Mouse (Mus musculus): ENCODE results near the gene Lgals2. TPM values are rescaled to one million over a fixed set of nuclear protein-coding genes. Genes with fewer than 3 reads are reported as not detected.

Lgals2 gene
- total RNA-seq, 1 experiment from 2014 or later = 0.85 TPM

DNA sequence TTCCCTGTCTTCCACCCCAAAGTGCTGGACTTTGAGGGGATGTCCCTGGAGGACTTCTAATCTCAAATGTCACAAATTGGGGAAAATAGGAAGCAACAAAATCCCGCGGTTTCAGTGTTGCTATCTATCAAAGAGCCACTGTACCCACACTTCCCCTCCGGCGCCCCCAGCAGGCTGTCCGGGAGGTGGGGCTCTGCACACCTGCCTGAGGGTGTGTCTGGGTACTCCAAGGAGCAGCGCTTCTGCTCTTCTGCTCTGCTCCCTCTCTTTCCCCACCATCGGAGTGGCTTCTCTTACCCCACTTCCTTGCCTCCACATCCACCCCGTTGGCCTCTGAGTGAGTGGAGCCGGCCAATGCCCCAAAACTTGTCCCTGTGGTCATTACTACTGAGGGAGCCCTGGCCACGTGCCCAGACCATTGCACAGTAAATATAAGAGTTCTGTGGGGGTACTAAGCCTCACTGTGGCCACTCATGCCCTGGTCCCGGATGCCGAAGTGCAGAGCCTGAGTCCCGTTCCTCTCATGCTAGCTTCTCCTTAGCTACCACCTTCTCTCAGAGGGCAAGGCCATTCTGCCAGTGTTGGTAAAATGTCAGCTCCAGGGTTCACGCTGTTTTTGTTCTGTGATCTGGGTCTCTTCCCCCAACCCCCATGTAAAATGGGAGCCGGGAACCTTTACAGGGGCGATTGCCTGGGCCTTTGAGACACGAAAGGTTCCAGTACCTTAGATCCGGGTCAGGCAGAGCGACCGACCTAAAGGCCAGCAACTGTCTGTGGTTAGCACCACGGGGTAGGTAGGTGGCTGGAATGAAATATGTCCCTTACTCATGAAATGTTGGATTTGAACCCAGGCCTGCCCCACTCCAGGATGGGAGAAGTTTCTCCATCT is 11.5 kb downstream of the Lgals2 start:
- DNase-seq = peak; percentile 57

DNA sequence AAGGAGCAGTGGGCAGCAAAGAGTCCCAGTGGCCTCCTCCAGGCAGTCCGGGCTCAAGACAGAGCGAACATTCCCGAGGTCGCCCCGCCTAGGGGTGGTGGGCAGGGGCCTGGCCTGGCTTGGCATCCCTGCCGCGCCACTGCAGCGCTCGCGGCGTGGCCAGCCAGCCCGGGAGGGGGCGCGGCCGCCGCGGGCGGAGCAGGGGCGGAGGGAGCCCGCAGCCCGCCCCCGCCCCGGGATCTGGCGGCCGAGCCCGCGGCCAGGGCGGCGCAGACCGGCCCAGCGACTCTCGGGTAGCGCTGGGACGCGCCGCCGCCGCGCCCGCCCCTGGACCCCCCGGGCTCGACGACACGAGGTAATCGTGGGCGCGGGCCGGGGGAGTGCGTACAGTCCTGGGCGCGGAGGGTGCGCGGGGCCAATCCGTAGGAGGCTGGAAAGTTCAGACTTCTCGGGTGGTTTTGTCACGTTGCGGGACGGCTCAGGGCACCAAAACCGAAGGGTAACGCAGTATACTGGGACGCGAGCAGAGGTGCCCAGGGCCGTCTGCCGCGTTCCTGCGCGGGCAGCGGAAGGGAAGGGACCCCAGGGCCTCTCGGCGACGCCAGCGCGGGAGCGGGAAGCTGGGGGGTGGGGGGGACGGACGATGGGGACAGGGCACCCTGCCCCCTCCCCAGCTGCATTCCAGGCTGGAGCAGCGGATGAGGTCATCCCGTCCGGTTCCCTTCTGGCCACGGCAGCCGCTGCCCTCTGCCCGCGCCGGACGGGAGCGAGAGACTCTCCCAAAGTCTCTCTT is 12.8 kb downstream of the Lgals2 start, which contains the start of gene Cdc42ep1:
TSS of gene Cdc42ep1 (plus strand) at position 254 of the 793 bp plus-strand sequence.
- peak; percentile 87 for DNase-seq

DNA sequence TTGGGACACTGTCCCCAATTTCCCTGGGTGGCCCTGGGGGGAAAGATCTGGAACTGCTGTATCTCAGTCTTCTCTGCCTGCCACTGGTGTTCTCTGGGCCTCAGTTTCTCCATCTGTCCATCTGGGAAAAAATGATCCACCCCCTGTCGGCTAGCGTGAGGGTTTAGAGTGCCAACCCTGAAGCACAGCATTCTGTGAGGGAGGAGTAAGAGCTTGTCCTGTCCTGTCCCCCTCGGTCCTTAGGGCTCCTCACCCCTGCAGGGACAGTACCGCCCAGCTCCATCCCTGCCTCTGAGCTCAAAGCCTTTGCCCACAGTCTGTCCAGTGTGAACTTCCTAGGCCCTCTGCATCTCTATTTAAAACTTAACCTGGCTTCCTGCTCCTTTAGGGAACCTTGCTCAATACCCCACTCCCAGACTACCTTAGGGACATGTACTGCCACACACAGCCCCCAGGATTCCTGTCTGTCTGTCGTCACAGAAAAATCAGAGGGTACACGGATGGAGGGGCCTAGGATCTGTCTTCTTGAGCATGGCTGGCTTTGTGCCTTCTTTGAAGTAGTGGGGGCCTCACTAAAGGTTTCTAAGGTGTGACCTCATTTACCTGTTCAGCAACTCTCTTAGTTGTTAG is 14.1 kb downstream of the Lgals2 start:
- no peak for DNase-seq

DNA sequence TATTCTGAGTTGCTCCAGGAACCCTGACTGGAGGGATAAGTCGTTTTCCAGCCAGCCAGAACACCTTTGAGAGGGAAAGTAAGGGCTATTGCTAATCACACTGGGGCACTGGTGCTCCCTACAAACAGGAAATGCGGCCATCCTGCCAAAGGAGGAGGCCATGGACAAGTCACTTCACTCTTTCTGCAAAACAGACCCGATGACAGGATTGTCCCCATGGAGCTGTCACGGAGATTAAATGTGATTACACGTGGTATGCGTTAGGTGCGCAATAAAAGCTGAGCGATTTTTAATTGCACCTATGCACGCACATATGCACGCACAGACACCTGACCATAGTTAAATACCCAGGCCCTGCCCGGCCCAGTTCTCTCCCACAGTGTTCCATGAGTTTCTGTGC is 14.6 kb downstream of the Lgals2 start:
- no peak for DNase-seq

DNA sequence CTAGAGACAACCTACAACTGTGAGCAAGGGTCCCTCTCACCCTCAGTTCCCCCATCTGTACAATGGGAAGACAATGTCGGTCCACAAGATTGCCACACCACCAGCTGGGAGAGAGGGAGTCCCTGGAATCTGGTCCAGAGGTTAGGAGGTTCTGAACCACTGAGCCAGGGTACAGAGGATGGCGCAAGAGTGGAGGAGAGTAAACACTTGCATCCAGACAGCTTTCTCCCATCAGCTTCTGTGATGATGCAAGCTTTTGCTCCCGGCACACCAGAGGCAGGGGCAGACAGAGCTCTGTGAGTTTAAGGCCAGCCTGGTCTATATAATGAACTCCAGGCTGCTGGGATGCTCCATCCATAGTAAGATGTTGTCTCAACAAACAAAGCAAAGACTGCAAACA is 15.1 kb downstream of the Lgals2 start:
- DNase-seq = peak; percentile 54

DNA sequence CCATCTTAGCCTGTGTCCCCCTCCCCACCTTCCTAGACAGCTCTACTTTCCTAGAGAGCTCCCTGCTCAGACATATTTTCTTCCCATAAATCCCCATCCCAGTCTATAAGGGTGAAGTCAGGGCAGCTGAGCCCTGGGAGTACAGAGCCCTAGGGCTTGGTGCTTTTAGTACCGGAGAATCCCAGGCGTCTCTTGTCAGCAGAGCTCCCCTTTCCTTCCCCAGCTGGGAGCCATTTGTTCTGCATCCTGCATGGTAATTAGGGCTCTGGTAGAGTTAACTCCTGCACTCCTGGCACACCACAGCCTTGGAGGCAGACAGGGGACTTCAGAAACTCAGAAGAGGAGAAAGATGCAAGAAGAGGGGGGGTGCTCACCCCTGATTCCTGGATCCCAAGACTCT is 15.6 kb downstream of the Lgals2 start:
- DNase-seq = no peak

DNA sequence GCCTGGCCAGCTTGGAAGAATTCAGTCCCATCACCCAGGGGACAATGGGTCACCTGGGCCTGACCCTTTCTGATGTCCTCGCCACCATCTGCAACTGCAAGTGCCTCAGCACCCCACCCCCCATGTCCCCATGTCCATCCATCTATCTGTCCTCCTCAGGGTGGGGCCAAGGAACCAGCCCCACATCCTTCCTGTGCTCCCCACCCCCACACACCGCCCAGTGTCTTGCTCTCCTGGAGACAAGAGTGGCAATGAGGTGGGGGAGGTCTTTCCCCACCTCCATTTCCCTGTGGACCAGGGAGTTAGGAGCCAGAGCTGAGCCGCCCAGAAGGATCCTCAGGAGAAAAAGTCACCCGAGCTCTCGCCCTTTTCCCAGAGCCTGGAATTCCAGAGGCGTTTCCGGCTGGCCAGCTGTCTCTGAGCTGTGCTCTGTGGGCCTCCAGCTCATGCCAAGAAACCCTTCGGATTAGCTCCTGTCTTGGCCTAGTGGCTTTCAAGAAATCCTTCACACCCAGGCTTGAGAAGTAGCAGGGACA is 19.2 kb downstream of the Lgals2 start:
- peak; percentile 74 for DNase-seq

DNA sequence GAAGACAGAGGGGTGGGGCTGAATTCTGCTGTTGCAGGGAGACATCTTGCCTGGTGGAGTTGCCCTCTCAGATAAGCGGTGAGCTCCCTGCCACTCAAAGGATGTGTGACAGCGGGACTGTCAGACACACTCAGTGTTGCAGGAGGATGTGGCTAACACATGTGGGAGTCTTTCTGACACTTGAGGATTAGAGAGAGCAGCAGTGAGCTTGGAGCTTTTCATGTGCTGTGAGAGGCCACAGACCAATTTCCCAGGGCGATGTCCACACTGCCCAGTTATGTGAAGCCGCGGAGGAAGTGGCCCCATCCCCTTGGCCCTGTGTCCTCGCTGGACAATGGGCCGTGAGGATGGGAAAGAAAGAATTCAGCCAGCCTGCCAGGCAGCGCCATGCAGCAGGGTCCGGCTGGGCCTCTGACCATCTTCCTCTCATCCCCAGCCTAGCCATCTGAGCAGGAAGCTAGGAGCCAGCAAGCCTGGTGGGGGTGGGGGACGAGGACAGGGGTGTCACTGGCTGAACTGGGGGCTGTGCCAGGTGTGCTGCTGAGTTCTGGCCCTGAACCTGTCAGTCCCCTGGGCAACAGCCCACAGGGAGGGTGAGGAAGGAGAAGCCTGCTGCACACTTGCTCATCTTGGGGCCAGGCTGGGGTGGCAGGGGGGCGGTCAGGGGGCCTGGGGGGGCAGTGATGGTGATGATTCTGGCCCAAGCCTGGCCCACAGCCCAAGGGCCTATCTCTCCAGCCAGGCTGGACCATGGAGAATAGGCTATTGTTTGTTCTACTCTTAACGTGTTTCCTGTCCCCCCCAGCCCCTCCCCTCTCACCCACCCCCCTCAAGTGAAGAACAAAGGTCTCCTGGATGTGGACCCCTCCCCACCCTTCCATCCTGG is 19.9 kb downstream of the Lgals2 start:
- peak; percentile 71 for DNase-seq

DNA sequence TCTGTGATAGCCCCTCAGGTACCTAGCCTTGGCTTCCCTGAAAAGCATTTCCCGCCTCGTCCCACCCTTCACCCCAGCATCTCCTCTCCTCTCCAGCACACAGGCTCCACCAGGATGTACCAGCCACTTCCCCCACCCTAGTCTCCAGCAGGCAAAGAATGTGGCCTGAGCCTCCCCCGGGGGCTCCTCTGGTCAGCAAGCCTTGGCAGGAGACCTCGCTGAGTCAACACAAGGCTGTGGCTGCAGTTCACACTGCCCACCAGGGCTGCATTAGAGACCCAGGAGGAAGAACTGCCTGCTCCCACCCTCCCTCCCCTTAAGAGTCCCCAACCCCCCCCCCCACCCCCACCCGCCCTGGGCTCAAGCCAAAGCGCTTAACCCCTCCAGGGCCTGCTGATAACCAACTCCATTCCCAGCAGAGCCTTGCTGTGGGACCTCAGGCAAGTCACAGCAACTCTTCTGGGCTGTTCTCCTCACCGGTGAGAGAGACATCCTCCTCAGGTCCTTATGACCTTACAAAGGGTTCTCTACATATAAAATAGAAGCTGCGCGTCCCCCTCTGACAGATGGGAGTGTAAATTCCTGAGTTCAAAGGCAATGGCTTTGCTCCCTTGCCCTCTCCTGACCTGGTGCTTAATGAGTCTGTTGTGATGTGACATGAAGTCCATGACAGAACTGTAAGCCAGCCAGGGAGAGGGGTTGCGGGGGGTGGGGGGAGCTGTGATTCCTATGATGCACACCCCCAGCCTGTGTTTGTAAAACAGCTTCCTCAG is 20.9 kb downstream of the Lgals2 start:
- peak; percentile 70 for DNase-seq

DNA sequence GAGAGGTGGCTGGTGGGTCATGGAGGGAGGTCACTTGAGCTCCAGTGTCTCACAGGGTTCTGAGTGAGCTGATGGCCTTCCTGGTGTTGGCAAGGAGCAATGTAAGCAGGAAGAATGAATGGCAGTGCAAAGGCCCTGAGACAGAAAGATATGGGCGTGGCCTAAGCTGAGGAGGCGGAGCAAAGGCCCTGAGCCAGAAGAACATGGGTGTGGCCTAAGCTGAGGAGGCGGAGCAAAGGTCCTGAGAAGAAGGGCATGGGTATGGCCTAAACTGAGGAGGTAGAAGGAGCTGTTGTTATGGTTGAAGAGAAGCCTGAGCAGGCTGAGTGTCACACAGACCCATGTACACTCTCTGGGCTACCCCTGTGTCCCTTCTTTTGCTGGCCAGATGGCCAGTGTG is 21.7 kb downstream of the Lgals2 start:
- no peak for DNase-seq

DNA sequence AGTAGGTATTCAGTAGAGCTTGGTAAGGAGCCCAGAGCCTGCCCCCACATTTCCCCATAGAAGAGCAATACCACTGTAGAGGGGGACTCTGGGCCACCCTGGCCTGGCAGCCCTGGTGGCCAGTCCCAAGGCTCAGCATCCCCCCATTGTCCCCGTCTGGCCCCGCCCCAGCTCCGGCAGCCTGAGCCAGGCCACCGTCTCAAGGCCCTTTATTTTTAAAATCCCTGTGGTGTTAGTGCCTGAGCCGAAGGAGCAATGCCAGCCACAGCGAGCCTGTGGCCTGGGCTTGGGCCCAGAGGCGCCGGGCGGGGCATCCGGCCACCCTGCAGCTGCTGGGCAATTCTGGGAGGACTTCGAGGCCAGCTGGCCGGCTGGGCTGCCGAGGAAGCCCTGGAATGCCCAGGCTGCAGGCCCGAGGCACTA is 22.6 kb downstream of the Lgals2 start:
- DNase-seq = peak; percentile 93

DNA sequence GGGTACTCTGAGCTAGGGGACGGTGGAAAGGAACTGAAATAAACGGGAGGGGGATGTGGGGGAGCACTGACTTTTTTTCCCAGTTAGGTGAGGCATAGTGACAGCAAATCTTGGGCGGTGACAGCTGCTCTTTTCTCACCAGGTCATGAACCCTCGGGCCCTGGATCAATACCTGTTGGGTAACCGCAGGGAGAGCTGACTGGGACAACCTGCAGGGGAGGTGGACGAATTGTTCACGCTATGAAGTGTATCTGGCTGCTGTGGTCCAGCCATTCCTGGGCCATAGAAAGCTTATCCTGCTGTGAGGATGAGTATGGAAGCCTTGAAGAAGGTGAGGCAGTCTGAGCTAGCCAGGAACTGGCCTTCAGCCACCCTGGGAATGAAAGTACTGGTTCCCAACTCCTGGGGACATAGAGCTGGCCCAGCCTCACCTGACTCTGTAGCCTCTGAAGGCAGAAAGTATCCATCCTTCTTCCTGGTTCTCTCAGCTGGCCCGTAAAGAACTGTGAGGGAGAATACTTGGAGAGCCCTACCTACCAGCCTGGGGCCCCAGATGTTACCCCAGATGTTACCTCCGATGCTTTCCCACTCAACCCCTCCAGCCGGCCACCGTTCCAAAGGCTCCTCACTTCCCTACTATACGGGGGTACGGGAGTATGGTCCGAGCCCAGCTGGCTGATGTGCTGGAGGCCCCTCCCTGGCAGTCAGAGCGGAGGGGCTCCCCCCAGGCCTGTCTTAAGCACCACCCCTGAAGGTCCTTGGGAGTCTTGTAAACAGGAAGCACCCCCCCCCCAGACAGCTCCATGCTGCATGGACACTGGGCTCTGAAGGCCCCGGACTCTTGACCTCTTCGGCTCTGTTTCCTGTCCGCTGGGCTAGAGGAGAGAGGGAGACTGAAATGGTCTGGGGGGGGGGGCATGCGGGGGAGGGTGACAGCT is 23.3 kb downstream of the Lgals2 start:
- peak; percentile 68 for DNase-seq

DNA sequence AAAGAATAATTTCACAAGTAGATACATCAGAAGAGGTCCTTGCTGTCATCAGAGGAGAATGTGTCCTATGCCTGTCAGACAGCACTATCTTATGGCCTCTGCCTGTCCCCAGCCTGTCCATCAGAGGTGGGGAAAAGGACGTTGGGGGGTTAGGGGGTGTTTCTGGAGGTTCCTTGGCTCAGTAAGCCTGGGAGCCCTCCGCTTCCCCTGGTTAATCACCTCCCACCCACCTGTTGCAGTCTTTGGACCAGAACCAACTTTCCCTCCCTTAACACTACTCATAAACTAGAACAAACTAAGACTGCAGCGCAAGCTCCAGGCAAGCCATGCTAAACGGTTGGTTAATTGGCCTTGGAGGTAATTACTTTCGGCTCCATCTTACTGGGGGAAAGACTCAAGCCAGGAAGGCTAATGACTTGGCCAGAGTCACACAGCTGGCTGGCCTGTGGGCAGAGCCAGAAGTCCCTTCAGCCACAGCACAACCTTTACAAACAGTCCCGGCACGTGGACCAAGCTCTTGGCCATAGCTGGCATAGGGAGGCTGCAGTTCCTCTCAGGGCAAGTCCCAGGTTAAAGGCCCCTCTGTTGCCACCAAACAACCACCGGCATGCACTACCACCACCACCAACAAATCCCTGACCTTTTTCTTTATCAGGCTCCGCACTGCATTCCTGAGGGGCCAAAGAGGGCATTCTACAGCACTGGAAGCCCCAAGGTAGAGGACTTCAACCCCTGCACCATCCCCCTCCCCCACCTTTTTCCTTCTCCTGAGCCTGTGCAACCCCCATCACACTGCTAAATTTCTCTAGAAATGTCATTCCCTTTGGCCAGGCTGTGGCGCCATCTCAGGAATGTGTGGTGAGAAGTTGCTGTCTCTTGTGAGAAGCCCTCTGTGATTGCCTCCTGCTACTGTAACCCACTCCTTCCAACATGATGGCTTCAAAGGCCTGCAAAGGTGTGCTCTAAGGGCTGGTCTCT is 24.3 kb downstream of the Lgals2 start:
- DNase-seq = no peak

DNA sequence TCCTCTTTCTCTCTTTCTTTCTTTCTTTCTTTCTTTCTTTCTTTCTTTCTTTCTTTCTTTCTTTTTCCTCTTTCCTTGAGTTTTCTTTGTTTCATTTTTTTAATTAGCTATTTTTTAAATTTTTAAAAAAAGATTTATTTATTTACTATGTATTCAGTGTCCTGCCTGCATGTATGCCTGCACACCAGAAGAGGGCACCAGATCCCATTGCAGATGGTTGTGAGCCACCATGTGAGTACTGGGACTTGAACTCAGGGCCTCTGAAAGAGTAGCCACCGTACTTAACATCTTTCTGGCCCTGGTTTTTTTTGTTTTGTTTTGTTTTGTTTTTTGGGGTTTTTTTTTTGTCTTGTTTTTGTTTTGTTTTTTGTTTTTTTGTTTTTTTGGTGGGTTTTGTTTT is 25.7 kb downstream of the Lgals2 start:
- no peak for DNase-seq

DNA sequence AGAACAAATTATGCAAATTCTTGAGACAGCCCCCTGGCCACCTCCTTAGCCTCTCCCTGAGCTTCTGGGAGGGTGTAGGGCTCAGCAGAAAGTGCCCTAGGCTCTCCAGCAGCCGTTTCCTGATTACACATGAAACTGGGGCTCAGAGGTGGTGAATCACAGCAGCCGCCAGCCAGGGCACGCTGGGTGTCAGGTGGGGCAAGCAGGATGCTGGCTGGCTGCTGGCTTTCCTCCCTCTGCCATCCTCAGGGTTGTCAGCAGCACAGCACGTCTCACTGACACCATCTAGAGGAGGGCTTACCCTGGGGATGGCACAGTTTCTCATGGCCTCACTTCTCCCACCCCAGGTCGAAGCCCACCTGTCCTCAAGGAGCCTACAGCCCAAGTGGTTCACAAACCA is 27.0 kb downstream of the Lgals2 start:
- no peak for DNase-seq

DNA sequence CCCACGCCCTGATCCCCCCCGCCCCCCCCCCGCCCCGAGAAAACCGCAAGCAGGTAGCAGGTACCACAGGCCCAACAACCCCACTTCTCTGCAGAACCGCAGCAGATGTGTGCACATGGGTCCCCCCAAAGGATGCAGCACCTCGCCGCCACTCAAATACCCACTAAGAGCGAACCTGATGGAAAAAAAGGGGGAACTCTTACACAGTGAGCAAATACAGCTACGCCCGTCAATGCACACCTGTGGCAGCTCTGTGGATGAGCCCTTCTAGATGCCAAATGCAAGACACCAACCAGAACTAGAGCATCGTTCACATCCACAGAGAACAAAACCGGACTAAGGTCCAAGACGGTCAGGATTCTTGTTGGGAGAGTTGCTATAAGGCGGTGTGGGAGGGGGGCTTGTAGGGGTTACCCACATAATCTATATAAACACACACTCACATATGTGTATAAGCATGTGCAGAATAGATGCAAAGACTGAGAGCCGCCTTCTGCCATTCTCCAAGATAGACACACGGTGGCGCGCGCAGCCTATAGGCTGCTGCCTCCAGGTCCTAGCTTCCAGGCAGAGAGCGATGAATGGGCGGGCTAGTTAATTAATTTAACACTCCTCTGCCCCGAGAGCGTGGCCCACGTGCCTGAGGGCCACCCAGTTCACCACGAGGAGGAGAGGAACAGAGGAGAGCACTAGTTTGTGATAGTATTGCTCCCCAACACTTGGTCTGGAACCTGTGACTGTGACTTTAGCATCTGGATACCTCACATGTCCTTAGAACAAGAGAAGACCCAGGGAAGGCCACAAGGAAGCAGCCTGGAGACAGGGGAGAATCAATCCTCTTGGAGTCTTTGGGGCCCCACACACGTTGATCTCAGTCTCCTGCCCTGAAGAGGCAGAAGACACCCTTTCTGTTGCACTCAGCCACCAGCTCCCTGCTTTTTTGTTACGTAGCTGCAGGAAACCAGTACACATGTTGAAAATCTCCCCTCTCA is 28.8 kb downstream of the Lgals2 start:
- peak; percentile 84 for DNase-seq

DNA sequence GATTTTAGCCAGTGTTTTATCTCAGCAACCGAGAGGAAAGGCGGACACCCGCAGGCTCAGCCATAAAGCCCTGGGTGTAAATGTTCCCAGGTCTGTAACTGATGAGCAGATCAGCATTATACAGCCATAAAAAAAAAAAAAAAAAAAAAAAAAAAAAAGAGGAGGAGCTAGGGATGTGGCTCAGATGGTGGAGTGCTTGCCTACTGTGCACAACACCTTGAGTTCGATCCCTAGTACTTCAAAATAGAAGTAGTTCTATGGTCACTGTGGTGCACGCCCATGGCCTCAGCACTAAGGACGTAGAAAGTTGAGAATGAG is 39.3 kb downstream of the Lgals2 start:
- no peak for DNase-seq
